Mouse (Mus musculus): ENCODE measurements around the gene Naa38. TPM values are rescaled to one million over a fixed set of nuclear protein-coding genes. Genes with fewer than 3 reads are reported as not detected.

Gene Naa38
- polyA plus RNA-seq, 1 experiment, result 193 TPM

- no peak overlapping the region for H3K4me3 ChIP-seq (replicated peaks; ENCODE audit: insufficient read depth, low read depth, low read length)
- no peak overlapping the region for H3K27ac ChIP-seq (ENCODE audit: insufficient read depth, low read length)
- TF ChIP-seq POLR2A (IDR thresholded peaks at IDR 0.05; ENCODE audit: borderline replicate concordance, insufficient read depth, low read length), result no peak
- TF ChIP-seq CTCF (IDR thresholded peaks at IDR 0.05; ENCODE audit: borderline replicate concordance, insufficient read depth, low read depth, low read length), result no peak
- H3K27me3 ChIP-seq (ENCODE audit: control insufficient read depth, insufficient read depth, low read length), result no peaks in the 10 kb centered on the region
- DNase-seq, result peak; percentile 20 to 29
- WGBS, result 58% methylated on average over 66 of the region's 66 CpGs
- peaks cover 13% of the 10 kb centered on the region; the same call in 1 of the 2 replicates for H3K4me1 ChIP-seq (ENCODE audit: control insufficient read depth, insufficient read depth, low read length)
Measured at GRCm38 (mm10) chr11:69399201-69400082, 4.2 kb downstream of the Naa38 start.

GRCm38 (mm10) chr11:69400083-69400850, 5.0 kb downstream of the Naa38 start:
- Histone ChIP-seq H3K27ac (ENCODE audit: insufficient read depth, low read length) (no peak overlapping the region), H3K4me1 (ENCODE audit: control insufficient read depth, insufficient read depth, low read length) (peaks cover 13% of the 10 kb centered on the region; the same call in 1 of the 2 replicates), H3K27me3 (ENCODE audit: control insufficient read depth, insufficient read depth, low read length) (no peaks in the 10 kb centered on the region), H3K4me3 (replicated peaks; ENCODE audit: insufficient read depth, low read depth, low read length) (no peak overlapping the region)
- peak; percentile 28 to 46 for DNase-seq
- WGBS, result 79% methylated on average over 25 of the region's 25 CpGs
- TF ChIP-seq POLR2A (IDR thresholded peaks at IDR 0.05; ENCODE audit: borderline replicate concordance, insufficient read depth, low read length), result no peak
- TF ChIP-seq CTCF (IDR thresholded peaks at IDR 0.05; ENCODE audit: borderline replicate concordance, insufficient read depth, low read depth, low read length), result no peak

- WGBS, result 8% methylated on average over 22 of the region's 22 CpGs
- no peak overlapping the region for H3K27ac ChIP-seq (ENCODE audit: insufficient read depth, low read length)
Measured at GRCm38 (mm10) chr11:69401210-69401637, 5.9 kb downstream of the Naa38 start.

GRCm38 (mm10) chr11:69401987-69402386, 6.7 kb downstream of the Naa38 start:
- DNase-seq, result peak in 1 of 2 experiments; percentile 22
- WGBS, result 77% methylated on average over 12 of the region's 12 CpGs
- H3K27me3 ChIP-seq (ENCODE audit: control insufficient read depth, insufficient read depth, low read length), result no peaks in the 10 kb centered on the region
- peaks cover 9% of the 10 kb centered on the region; the same call in 1 of the 2 replicates for H3K4me1 ChIP-seq (ENCODE audit: control insufficient read depth, insufficient read depth, low read length)
- H3K27ac ChIP-seq (ENCODE audit: insufficient read depth, low read length), result no peak overlapping the region
- H3K4me3 ChIP-seq (replicated peaks; ENCODE audit: insufficient read depth, low read depth, low read length), result no peak overlapping the region
- TF ChIP-seq POLR2A (IDR thresholded peaks at IDR 0.05; ENCODE audit: borderline replicate concordance, insufficient read depth, low read length), result no peak
- no peak for TF ChIP-seq CTCF (IDR thresholded peaks at IDR 0.05; ENCODE audit: borderline replicate concordance, insufficient read depth, low read depth, low read length)

More at GRCm38 (mm10) chr11:69401210-69401637, 5.9 kb downstream of the Naa38 start:
- TF ChIP-seq CTCF (IDR thresholded peaks at IDR 0.05; ENCODE audit: borderline replicate concordance, insufficient read depth, low read depth, low read length), result peak; percentile 98
- TF ChIP-seq POLR2A (IDR thresholded peaks at IDR 0.05; ENCODE audit: borderline replicate concordance, insufficient read depth, low read length), result peak; percentile 88
- Histone ChIP-seq H3K27me3 (ENCODE audit: control insufficient read depth, insufficient read depth, low read length) (no peaks in the 10 kb centered on the region), H3K4me1 (ENCODE audit: control insufficient read depth, insufficient read depth, low read length) (peaks cover 13% of the 10 kb centered on the region; the same call in 1 of the 2 replicates), H3K4me3 (replicated peaks; ENCODE audit: insufficient read depth, low read depth, low read length) (peak overlapping the region; percentile 4)
- DNase-seq, result peak; percentile 93 to 96

- peaks cover 13% of the 10 kb centered on the region; the same call in 1 of the 2 replicates for H3K4me1 ChIP-seq (ENCODE audit: control insufficient read depth, insufficient read depth, low read length)
- DNase-seq, result peak; percentile 28 to 29
- 80% methylated on average over 36 of the region's 38 CpGs for WGBS
Measured at GRCm38 (mm10) chr11:69403691-69404594, 8.7 kb downstream of the Naa38 start.

GRCm38 (mm10) chr11:69404595-69405396, 9.5 kb downstream of the Naa38 start:
- no peak overlapping the region for H3K4me3 ChIP-seq (replicated peaks; ENCODE audit: insufficient read depth, low read depth, low read length)
- H3K27me3 ChIP-seq (ENCODE audit: control insufficient read depth, insufficient read depth, low read length), result no peaks in the 10 kb centered on the region
- TF ChIP-seq POLR2A (IDR thresholded peaks at IDR 0.05; ENCODE audit: borderline replicate concordance, insufficient read depth, low read length) (no peak), CTCF (IDR thresholded peaks at IDR 0.05; ENCODE audit: borderline replicate concordance, insufficient read depth, low read depth, low read length) (no peak)
- no peak overlapping the region for H3K27ac ChIP-seq (ENCODE audit: insufficient read depth, low read length)
- peak; percentile 13 to 22 for DNase-seq
- 81% methylated on average over 24 of the region's 24 CpGs for WGBS
- H3K4me1 ChIP-seq (ENCODE audit: control insufficient read depth, insufficient read depth, low read length), result peaks cover 13% of the 10 kb centered on the region; the same call in 1 of the 2 replicates

More at GRCm38 (mm10) chr11:69403691-69404594, 8.7 kb downstream of the Naa38 start:
- Histone ChIP-seq H3K27me3 (ENCODE audit: control insufficient read depth, insufficient read depth, low read length) (no peaks in the 10 kb centered on the region), H3K4me3 (replicated peaks; ENCODE audit: insufficient read depth, low read depth, low read length) (no peak overlapping the region), H3K27ac (ENCODE audit: insufficient read depth, low read length) (no peak overlapping the region)
- TF ChIP-seq POLR2A (IDR thresholded peaks at IDR 0.05; ENCODE audit: borderline replicate concordance, insufficient read depth, low read length) (no peak), CTCF (IDR thresholded peaks at IDR 0.05; ENCODE audit: borderline replicate concordance, insufficient read depth, low read depth, low read length) (no peak)

Measured in cerebellum, adult 2 months (tissue).